Mouse (Mus musculus) liver, adult 2 months (tissue): ENCODE results near the gene Mecom. TPM values are rescaled to one million over a fixed set of nuclear protein-coding genes. Genes with fewer than 3 reads are reported as not detected.

ENCODE experiments used
- DNase-seq: peaks from one replicate; pipeline ENCODE4 v3.0.0-alpha.2; 2011; ENCODE audit warnings: low read depth, low spot score; ENCODE audit errors: extremely low read depth
- H3K27ac ChIP-seq: fragments of 200-500 bp; replicated peaks from 2 replicates; pipeline ENCODE4 v1.5.1; 2012; ENCODE audit warnings: low read depth, mild to moderate bottlenecking, control low read depth, inconsistent platforms, low read length; ENCODE audit not compliant: insufficient read depth
- H3K27me3 ChIP-seq: fragments of 200-500 bp; 2 replicates; pipeline ENCODE4 v1.6.1; 2012; ENCODE audit warnings: mild to moderate bottlenecking, moderate library complexity, low read length, inconsistent platforms; ENCODE audit not compliant: control insufficient read depth, insufficient read depth
- H3K36me3 ChIP-seq: fragments of 200-500 bp; 2 replicates; pipeline ENCODE4 v1.6.1; 2012; ENCODE audit warnings: low read length, inconsistent platforms; ENCODE audit not compliant: control insufficient read depth, insufficient read depth
- H3K4me1 ChIP-seq: fragments of 200-500 bp; 2 replicates; pipeline ENCODE4 v1.6.1; 2011; ENCODE audit warnings: low read length; ENCODE audit not compliant: control insufficient read depth, insufficient read depth
- H3K4me3 ChIP-seq: fragments of 200-500 bp; 2 replicates; pipeline ENCODE4 v1.5.1; 2011; ENCODE audit warnings: low read depth, mild to moderate bottlenecking, control low read depth, low read length, moderate library complexity; ENCODE audit not compliant: insufficient read depth
- H3K79me2 ChIP-seq: fragments of 200-500 bp; 2 replicates; pipeline ENCODE4 v1.6.1; 2012; ENCODE audit warnings: inconsistent platforms, mild to moderate bottlenecking, low read length, moderate library complexity; ENCODE audit not compliant: control insufficient read depth, insufficient read depth
- H3K9ac ChIP-seq: fragments of 200-500 bp; 2 replicates; pipeline ENCODE4 v1.6.1; 2012; ENCODE audit warnings: low read depth, mild to moderate bottlenecking, control low read depth, inconsistent platforms, low read length
- CTCF ChIP-seq: fragments of 200-500 bp; IDR thresholded peaks from 2 replicates; pipeline ENCODE4 v1.5.1; 2011; ENCODE audit warnings: low read depth, low read length, control low read depth
- POLR2A ChIP-seq: fragments of 200-500 bp; IDR thresholded peaks from 2 replicates; pipeline ENCODE4 v1.6.1; 2011; ENCODE audit warnings: low read length, control low read depth; ENCODE audit not compliant: insufficient read depth; ENCODE audit errors: extremely low read depth
- WGBS: fragments of 180-500 bp; shearing (Covaris S2); methylation state at CpG from one replicate; pipeline ENCODE4 v1.1.7; 2018; 5-methylcytosine and 5-hydroxymethylcytosine counted together
- polyA plus RNA-seq: library from polyadenylated mRNA; depleted of rRNA; stranded (reverse); fragments of >200 nt; gene quantifications from 2 replicates; pipeline ENCODE4 v1.2.3, GENCODE M21; 2012
- total RNA-seq: library from RNA; depleted of rRNA; stranded (reverse); fragments of >200 nt; gene quantifications from 2 replicates; pipeline ENCODE4 v1.2.3, GENCODE M21; 2014

Mecom gene
- total and polyA plus RNA-seq, 2 experiments: 0.39 to 1.4 TPM

DNA sequence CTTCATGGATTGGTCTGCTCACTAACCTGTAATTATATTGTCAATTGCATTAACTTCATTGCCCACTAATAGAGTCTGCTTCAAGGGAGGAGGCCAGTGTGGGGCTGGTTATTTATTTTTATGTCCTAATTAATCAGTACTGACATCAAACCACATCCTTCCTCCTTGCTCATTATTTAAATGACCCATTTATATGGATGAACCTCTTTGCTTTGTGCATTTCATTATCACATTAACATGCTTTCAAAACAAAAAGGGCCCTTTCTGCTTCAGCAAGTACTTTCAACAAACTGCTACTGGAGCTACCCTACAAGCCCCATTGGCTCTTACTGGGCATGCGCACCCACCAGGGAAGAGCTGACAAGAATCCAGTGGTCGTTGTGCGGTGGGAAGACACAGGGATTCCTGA lies 393.9 kb downstream of the Mecom start:
- no peaks in the 10 kb centered on the region for H3K36me3 ChIP-seq
- no peaks in the 10 kb centered on the region for H3K79me2 ChIP-seq
- DNase-seq: no peak
- TF ChIP-seq POLR2A (no peak), CTCF (no peak)
- no peak overlapping the region for H3K9ac ChIP-seq
- H3K27me3 ChIP-seq: no peaks in the 10 kb centered on the region
- WGBS: 85% methylated on average over 3 of the region's 3 CpGs
- no peak overlapping the region for H3K27ac ChIP-seq
- no peak overlapping the region for H3K4me3 ChIP-seq
- no peaks in the 10 kb centered on the region for H3K4me1 ChIP-seq

GRCm38 (mm10) chr3:30150071-30150470 lies 397.7 kb downstream of the Mecom start:
- H3K27me3 ChIP-seq: no peaks in the 10 kb centered on the region
- no peak overlapping the region for H3K4me3 ChIP-seq
- TF ChIP-seq CTCF (no peak), POLR2A (no peak)
- H3K36me3 ChIP-seq: no peaks in the 10 kb centered on the region
- 92% methylated on average over 4 of the region's 4 CpGs for WGBS
- H3K4me1 ChIP-seq: no peaks in the 10 kb centered on the region
- H3K9ac ChIP-seq: no peak overlapping the region
- H3K79me2 ChIP-seq: no peaks in the 10 kb centered on the region
- H3K27ac ChIP-seq: no peak overlapping the region
- DNase-seq: no peak

DNA sequence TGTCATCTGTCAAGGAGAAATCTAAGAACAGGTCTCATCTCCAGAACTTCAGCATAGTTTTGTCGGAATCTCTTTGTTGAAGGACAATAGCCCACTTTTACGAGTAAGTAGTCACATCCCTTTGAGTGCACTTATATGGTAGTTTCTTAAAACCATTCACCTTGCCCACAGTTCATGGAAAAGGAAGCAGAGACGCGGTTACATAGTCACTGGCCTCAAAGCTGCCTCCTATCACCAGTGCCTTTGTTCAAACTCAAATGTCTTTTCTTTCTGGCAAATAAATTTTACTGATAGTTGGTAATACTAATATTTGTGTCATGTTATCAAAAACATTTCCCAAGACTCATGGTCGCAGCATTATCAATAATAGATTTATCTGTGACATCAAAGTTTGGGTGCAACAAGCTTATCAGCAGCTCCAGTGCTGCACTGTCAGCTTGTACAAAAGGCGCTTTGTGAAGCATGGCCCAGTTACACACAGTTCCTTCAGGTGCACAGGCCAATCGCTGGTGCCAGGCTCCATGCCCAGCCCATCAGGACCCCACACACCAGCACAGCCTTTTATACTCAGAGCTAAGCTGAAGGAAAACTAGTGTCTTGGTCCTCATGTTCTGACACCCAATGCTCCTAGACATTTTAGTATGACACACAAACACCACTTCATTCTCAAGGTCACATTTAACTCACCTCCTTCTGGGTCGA lies 399.3 kb downstream of the Mecom start:
- Histone ChIP-seq H3K4me1 (no peaks in the 10 kb centered on the region), H3K27me3 (no peaks in the 10 kb centered on the region), H3K36me3 (no peaks in the 10 kb centered on the region), H3K9ac (no peak overlapping the region), H3K4me3 (no peak overlapping the region), H3K79me2 (no peaks in the 10 kb centered on the region), H3K27ac (no peak overlapping the region)
- 82% methylated on average over 8 of the region's 8 CpGs for WGBS
- no peak for TF ChIP-seq POLR2A
- TF ChIP-seq CTCF: no peak
- no peak for DNase-seq

DNA sequence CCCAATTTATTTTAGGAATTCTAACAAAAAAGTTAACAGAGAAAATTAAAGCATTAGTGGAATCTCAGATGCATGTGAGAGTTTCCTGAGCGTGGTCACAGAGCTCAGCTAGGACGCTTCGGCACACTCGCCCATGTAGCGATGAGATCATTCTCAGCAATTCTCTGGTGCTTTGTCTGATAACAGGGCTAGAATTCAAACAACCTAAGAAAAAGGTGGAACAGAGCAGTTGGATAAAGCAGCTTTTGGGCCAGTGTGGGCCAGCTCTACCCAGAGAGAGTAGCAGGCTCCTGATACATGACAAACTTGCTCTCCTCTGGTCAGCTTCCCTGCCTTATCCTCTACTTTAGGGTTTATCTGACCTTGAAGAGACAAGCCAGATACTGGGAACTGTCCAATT lies 402.8 kb downstream of the Mecom start:
- WGBS: 91% methylated on average over 5 of the region's 5 CpGs
- H3K4me3 ChIP-seq: no peak overlapping the region
- H3K79me2 ChIP-seq: no peaks in the 10 kb centered on the region
- no peak for DNase-seq
- no peak overlapping the region for H3K27ac ChIP-seq
- no peaks in the 10 kb centered on the region for H3K27me3 ChIP-seq
- TF ChIP-seq POLR2A: no peak
- no peak for TF ChIP-seq CTCF
- no peaks in the 10 kb centered on the region for H3K4me1 ChIP-seq
- H3K36me3 ChIP-seq: no peaks in the 10 kb centered on the region
- no peak overlapping the region for H3K9ac ChIP-seq

DNA sequence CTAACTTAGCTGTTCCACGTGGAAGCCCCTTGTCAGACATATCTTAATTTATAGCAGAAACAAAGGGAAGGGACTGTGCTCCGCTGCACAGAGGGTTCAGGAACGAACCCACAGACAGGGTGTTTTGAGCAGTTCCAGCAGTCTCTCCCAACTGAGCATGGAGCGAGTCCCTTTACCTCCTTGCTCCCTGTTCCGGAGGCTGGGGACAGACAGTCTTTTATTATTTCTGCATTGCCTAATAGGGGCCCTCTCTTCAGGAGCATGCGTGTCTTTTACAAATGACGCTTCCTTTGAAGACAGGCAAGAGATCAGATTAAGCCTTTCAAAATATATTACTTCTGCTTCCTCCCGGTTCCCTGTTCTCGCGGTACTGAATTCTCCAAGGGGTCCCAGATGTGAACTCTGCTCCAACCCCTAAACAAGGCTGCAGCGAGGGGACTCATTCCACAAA lies 403.8 kb downstream of the Mecom start:
- Histone ChIP-seq H3K27me3 (no peaks in the 10 kb centered on the region), H3K36me3 (no peaks in the 10 kb centered on the region), H3K4me1 (no peaks in the 10 kb centered on the region), H3K79me2 (no peaks in the 10 kb centered on the region), H3K27ac (no peak overlapping the region), H3K4me3 (no peak overlapping the region), H3K9ac (no peak overlapping the region)
- TF ChIP-seq POLR2A: no peak
- no peak for TF ChIP-seq CTCF
- no peak for DNase-seq
- WGBS: 75% methylated on average over 11 of the region's 11 CpGs

GRCm38 (mm10) chr3:30143440-30143839 lies 404.4 kb downstream of the Mecom start:
- H3K27ac ChIP-seq: no peak overlapping the region
- H3K27me3 ChIP-seq: no peaks in the 10 kb centered on the region
- H3K36me3 ChIP-seq: no peaks in the 10 kb centered on the region
- no peak overlapping the region for H3K9ac ChIP-seq
- no peaks in the 10 kb centered on the region for H3K4me1 ChIP-seq
- no peak for DNase-seq
- no peaks in the 10 kb centered on the region for H3K79me2 ChIP-seq
- WGBS: 87% methylated on average over 2 of the region's 2 CpGs
- no peak overlapping the region for H3K4me3 ChIP-seq
- no peak for TF ChIP-seq POLR2A
- TF ChIP-seq CTCF: no peak
